Mouse (Mus musculus) liver, adult 2 months (tissue): ENCODE results near the gene Fanca.

Source experiments
- CTCF ChIP-seq: fragments of 200-500 bp; IDR thresholded peaks from 2 replicates; pipeline ENCODE4 v1.5.1; 2011; ENCODE audit warnings: low read depth, low read length, control low read depth
- POLR2A ChIP-seq: fragments of 200-500 bp; IDR thresholded peaks from 2 replicates; pipeline ENCODE4 v1.6.1; 2011; ENCODE audit warnings: low read length, control low read depth; ENCODE audit not compliant: insufficient read depth; ENCODE audit errors: extremely low read depth

- TF ChIP-seq CTCF (no peak), POLR2A (no peak)
Observed at GRCm38 (mm10) chr8:123284493-123284892, 33.9 kb downstream of the Fanca start.
